Mouse (Mus musculus) liver, embryonic 14.5 days (tissue): ENCODE measurements around the gene Il5. TPM values are rescaled to one million over a fixed set of nuclear protein-coding genes. Genes with fewer than 3 reads are reported as not detected.

Source experiments
- ATAC-seq: fragments of 200-750 bp; cut with Nextera tagmentation; 2 replicates; pipeline ENCODE4 v1.8.0; 2017; ENCODE audit warnings: moderate number of reproducible peaks, mild to moderate bottlenecking, moderate library complexity; ENCODE audit not compliant: insufficient read depth
- DNase-seq, 3 experiments: peaks; one replicate each; pipeline ENCODE4 v3.0.0-alpha.2; 2012 to 2013; ENCODE audit warnings: low read depth in 3 of 3, low spot score in 3 of 3
- H3K27ac ChIP-seq: fragments of 300-500 bp; sonication (generic); 2 replicates; pipeline ENCODE4 v1.5.1; 2014; ENCODE audit warnings: moderate library complexity, mild to moderate bottlenecking, control low read depth, inconsistent platforms
- H3K27me3 ChIP-seq: fragments of 300-500 bp; sonication (generic); 2 replicates; pipeline ENCODE4 v1.6.1; 2014; ENCODE audit warnings: mild to moderate bottlenecking, low read length, moderate library complexity; ENCODE audit not compliant: control insufficient read depth, insufficient read depth
- H3K36me3 ChIP-seq: fragments of 300-500 bp; sonication (generic); replicated peaks from 2 replicates; pipeline ENCODE4 v1.6.1; 2014; ENCODE audit warnings: low read depth; ENCODE audit not compliant: control insufficient read depth, insufficient read depth
- H3K4me1 ChIP-seq, 2 experiments: fragments of 200-500 bp in 1 of 2; fragments of 300-500 bp in 1 of 2; sonication (generic) in 1 of 2; replicated peaks; 2 replicates each; pipeline ENCODE4 v1.6.1; 2012 to 2014; ENCODE audit warnings: antibody characterized with exemption in 1 of 2, inconsistent platforms in 1 of 2, low read length in 1 of 2; ENCODE audit not compliant: control insufficient read depth in 2 of 2, insufficient read depth in 2 of 2
- H3K4me2 ChIP-seq: fragments of 300-500 bp; sonication (generic); 2 replicates; pipeline ENCODE4 v1.6.1; 2014; ENCODE audit warnings: low read depth, mild to moderate bottlenecking, control low read depth, moderate library complexity
- H3K4me3 ChIP-seq, 2 experiments: fragments of 200-500 bp in 1 of 2; fragments of 300-500 bp in 1 of 2; sonication (generic) in 1 of 2; 2 replicates each; pipeline ENCODE4 v1.5.1; 2012 to 2014; ENCODE audit warnings: low read depth in 2 of 2, low read length in 2 of 2, mild to moderate bottlenecking in 2 of 2, control low read depth in 1 of 2, inconsistent platforms in 1 of 2, moderate library complexity in 1 of 2; ENCODE audit not compliant: insufficient read depth in 1 of 2
- H3K9ac ChIP-seq: fragments of 300-500 bp; sonication (generic); replicated peaks from 2 replicates; pipeline ENCODE4 v1.6.1; 2014; ENCODE audit warnings: mild to moderate bottlenecking, control low read depth, moderate library complexity
- H3K9me3 ChIP-seq: fragments of 300-500 bp; sonication (generic); 2 replicates; pipeline ENCODE4 v1.6.1; 2016; ENCODE audit warnings: low read length, mixed read lengths; ENCODE audit not compliant: control insufficient read depth
- CTCF ChIP-seq: IDR thresholded peaks from 2 replicates; pipeline ENCODE4 v1.5.1; 2016; ENCODE audit warnings: antibody characterized with exemption, low read depth, control low read depth
- EP300 ChIP-seq: IDR thresholded peaks from 2 replicates; pipeline ENCODE4 v1.6.1; 2016; ENCODE audit warnings: antibody characterized with exemption, low read depth
- WGBS: fragments of 180-500 bp; shearing (Covaris S2); extraction: QIAGEN DNeasy Blood & Tissue Kit; methylation state at CpG from one replicate; pipeline ENCODE4 v1.1.7; 2014; ENCODE audit not compliant: insufficient replicate concordance; 5-methylcytosine and 5-hydroxymethylcytosine counted together
- polyA plus RNA-seq, 2 experiments: library from polyadenylated mRNA; depleted of rRNA in 1 of 2; stranded (reverse) in 1 of 2; unstranded in 1 of 2; fragments of >200 nt; fragmentation: Nextera tagmentation in 1 of 2; extraction: Ambion mirVana in 1 of 2; gene quantifications; 2 replicates each; pipeline versions ENCODE4 v1.2.1 to v1.2.3; 2012 to 2014

The Il5 gene
- polyA plus RNA-seq (2012; rRNA removed) (not detected in 2 replicates), polyA plus RNA-seq (2014; fragmentation: Nextera tagmentation; extraction: Ambion mirVana) (not detected in 2 replicates)

DNA sequence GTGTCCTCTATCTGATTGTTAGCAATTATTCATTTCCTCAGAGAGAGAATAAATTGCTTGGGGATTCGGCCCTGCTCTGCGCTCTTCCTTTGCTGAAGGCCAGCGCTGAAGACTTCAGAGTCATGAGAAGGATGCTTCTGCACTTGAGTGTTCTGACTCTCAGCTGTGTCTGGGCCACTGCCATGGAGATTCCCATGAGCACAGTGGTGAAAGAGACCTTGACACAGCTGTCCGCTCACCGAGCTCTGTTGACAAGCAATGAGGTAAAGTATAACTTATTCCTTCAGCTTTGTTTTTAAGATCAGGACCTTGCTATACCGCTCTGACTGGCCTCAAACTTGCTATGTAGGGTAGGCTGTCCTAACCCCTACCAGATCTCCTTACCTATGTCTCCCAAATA is at the start of gene Il5:
TSS of gene Il5 (plus strand) at position 80 of the 400 bp plus-strand sequence.
- Histone ChIP-seq H3K4me2 (no peak within 1 kb of the TSS), H3K27ac (no peak within 1 kb of the TSS), H3K4me3 (no peak within 1 kb of the TSS), H3K9me3 (no peaks in the 10 kb centered on the region), H3K4me1 (no peaks in the 10 kb centered on the region), H3K27me3 (no peaks in the 10 kb centered on the region), H3K36me3 (no peaks in the 10 kb centered on the region), H3K9ac (no peak within 1 kb of the TSS)
- DNase-seq, result no peak
- no peak for ATAC-seq
- 64% methylated on average over 6 of the region's 6 CpGs for WGBS
- TF ChIP-seq EP300 (no peak), CTCF (no peak)

DNA sequence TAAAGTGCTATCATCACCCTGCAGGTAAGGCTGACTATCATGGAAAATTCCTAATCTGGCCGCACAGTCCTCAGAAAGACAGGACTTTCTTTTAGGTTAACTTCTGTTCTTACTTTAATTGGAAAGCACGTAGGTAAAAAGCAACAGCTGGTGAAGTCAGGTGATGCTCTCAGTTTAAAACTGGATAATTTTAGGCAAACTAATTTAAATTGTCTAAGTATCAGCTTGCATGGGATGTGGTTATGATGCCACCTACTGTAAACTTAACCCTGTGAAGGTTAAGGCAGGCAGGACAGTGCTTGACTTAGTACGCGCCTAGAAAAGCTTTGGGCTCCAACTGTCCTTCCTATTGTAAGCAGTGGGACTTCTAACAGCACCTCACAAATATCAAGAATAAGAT is 49.2 kb upstream of the Il5 start:
- Histone ChIP-seq H3K36me3 (peaks cover 36% of the 10 kb centered on the region), H3K27me3 (no peaks in the 10 kb centered on the region), H3K4me3 (no peak overlapping the region), H3K27ac (no peak overlapping the region), H3K9me3 (no peaks in the 10 kb centered on the region), H3K4me2 (no peak overlapping the region), H3K4me1 (no peaks in the 10 kb centered on the region), H3K9ac (no peak overlapping the region)
- no peak for TF ChIP-seq EP300
- TF ChIP-seq CTCF, result no peak
- no peak for DNase-seq
- 88% methylated on average over 4 of the region's 4 CpGs for WGBS
- no peak for ATAC-seq

DNA sequence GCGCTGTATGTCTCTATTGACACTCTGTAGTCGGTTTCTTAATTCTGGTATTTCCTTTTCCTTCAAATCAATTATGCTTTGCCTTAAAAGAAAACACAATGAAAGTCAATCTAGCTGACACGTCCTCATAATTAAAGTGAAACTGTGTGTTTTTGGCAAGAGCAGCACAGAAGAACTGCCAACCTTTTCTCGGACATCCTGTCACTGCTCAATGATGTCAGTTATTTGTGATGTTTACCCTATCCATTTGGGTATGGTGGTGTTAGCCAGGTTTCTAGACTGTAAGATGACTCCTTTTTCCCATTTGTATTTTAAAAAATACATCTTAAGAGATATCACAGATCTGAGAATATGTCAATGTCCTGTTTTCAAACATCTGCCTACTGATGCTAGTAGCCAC is 40.5 kb upstream of the Il5 start:
- Histone ChIP-seq H3K27me3 (no peaks in the 10 kb centered on the region), H3K27ac (no peak overlapping the region), H3K4me2 (no peak overlapping the region), H3K36me3 (peaks cover 27% of the 10 kb centered on the region), H3K9me3 (no peaks in the 10 kb centered on the region), H3K9ac (no peak overlapping the region), H3K4me3 (no peak overlapping the region), H3K4me1 (no peaks in the 10 kb centered on the region)
- DNase-seq (no peak), ATAC-seq (no peak)
- 79% methylated on average over 4 of the region's 4 CpGs for WGBS
- no peak for TF ChIP-seq CTCF
- TF ChIP-seq EP300, result no peak

DNA sequence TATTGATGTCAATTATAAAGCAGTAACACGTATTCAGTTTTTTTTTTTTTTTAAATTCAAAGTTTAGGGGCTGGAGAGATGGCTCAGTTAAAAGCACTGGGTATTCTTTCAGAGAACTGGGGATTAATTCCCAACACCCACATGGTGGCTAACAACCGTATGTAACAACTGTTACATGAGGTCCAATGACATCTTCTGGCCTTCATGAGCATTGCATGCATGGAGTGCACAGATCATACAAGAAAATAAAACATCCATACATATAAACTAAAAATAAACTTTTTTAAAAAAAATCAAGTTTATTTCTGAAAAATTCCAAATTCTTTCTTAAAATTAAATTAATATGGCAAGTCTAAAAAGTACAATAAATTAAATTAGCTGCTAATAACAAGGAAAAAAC is 38.9 kb upstream of the Il5 start:
- H3K4me1 ChIP-seq, result no peaks in the 10 kb centered on the region
- TF ChIP-seq CTCF (no peak; the same call in 1 of the 2 replicates), EP300 (no peak)
- no peaks in the 10 kb centered on the region for H3K27me3 ChIP-seq
- peaks cover 21% of the 10 kb centered on the region for H3K36me3 ChIP-seq
- no peak overlapping the region for H3K9ac ChIP-seq
- ATAC-seq (no peak), DNase-seq (no peak)
- no peak overlapping the region for H3K4me3 ChIP-seq
- H3K9me3 ChIP-seq, result no peaks in the 10 kb centered on the region
- no peak overlapping the region for H3K27ac ChIP-seq
- no peak overlapping the region for H3K4me2 ChIP-seq
- WGBS, result 80% methylated on average over 2 of the region's 2 CpGs

DNA sequence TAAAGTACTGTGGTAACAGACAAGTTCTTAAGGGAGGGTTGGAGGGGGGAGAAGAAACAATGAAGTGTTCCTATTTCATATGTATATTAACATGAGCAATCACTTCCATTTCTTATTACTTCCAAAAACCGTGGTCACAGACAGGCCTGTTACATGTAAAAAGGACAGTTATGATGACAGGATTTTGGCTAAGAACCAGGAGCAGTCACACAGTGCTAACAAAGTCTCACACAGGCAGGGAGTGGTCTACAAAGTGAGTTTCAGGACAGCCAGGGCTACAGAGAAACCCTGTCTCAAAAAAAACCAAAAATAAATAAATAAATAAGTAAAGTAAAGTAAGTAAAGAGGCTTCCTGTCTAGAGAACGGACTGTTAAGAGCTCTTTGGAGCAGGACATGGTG is 38.4 kb upstream of the Il5 start:
- no peak for DNase-seq
- Histone ChIP-seq H3K27ac (no peak overlapping the region), H3K9ac (no peak overlapping the region), H3K4me3 (no peak overlapping the region), H3K4me2 (no peak overlapping the region), H3K36me3 (peaks cover 23% of the 10 kb centered on the region), H3K4me1 (no peaks in the 10 kb centered on the region), H3K27me3 (no peaks in the 10 kb centered on the region), H3K9me3 (no peaks in the 10 kb centered on the region)
- TF ChIP-seq EP300 (no peak), CTCF (no peak)
- ATAC-seq, result no peak
- WGBS, result 69% methylated on average over 2 of the region's 2 CpGs
